Mouse (Mus musculus) v-Abl transformed pro-B cells (cell line): ENCODE results near the gene Cpa1.

ENCODE experiments used
- in situ Hi-C, 2 experiments: fragments of 400-800 bp; cut with MboI; formaldehyde crosslinking; loops; one replicate each; pipeline ENCODE4 v1.15.1; 2025; ENCODE audit not compliant: unreplicated experiment in 2 of 2

Gene Cpa1

GRCm38 (mm10) chr6:30667585-30667984 is 28.6 kb downstream of the Cpa1 start:
- in situ Hi-C loops: no loop called here

- in situ Hi-C loops: no loop called here
Measured at GRCm38 (mm10) chr6:30671696-30672095, 32.7 kb downstream of the Cpa1 start.

GRCm38 (mm10) chr6:30673764-30674561 is 34.9 kb downstream of the Cpa1 start:
- in situ Hi-C loops: no loop called here

GRCm38 (mm10) chr6:30674714-30675280 is 35.8 kb downstream of the Cpa1 start:
- in situ Hi-C loops: no loop called here

GRCm38 (mm10) chr6:30675281-30675771 is 36.3 kb downstream of the Cpa1 start:
- in situ Hi-C loops: no loop called here

GRCm38 (mm10) chr6:30676506-30676905 is 37.5 kb downstream of the Cpa1 start:
- in situ Hi-C loops: no loop called here

GRCm38 (mm10) chr6:30677591-30677990 is 38.6 kb downstream of the Cpa1 start:
- in situ Hi-C loops: no loop called here

- in situ Hi-C loops: no loop called here
Measured at GRCm38 (mm10) chr6:30678482-30678881, 39.5 kb downstream of the Cpa1 start.

- in situ Hi-C loops: no loop called here
Measured at GRCm38 (mm10) chr6:30679567-30679966, 40.5 kb downstream of the Cpa1 start.

- in situ Hi-C loops: no loop called here
Measured at GRCm38 (mm10) chr6:30680442-30680841, 41.4 kb downstream of the Cpa1 start.

GRCm38 (mm10) chr6:30681935-30682900 is 43.2 kb downstream of the Cpa1 start:
- in situ Hi-C loops: no loop called here

- in situ Hi-C loops: no loop called here
Measured at GRCm38 (mm10) chr6:30684570-30684969, 45.6 kb downstream of the Cpa1 start.

- in situ Hi-C loops: no loop called here
Measured at GRCm38 (mm10) chr6:30687198-30687597, 48.2 kb downstream of the Cpa1 start.

GRCm38 (mm10) chr6:30692826-30693225 is 53.8 kb downstream of the Cpa1 start:
- in situ Hi-C loops: no loop called here

- in situ Hi-C loops: no loop called here
Measured at GRCm38 (mm10) chr6:30693350-30693991, 54.5 kb downstream of the Cpa1 start, which contains the start of gene Cep41. Cep41 (minus strand) TSS chr6:30693749.

GRCm38 (mm10) chr6:30694209-30694608 is 55.2 kb downstream of the Cpa1 start:
- in situ Hi-C loops: no loop called here
